Mouse (Mus musculus) thymus, postnatal 10 days (tissue): ENCODE measurements around the gene Gm10190.
A peak's percentile ranks its signal among the peaks of the same experiment; 100 is the strongest.
"Not testable (repeated sequence)": the region's sequence is repeated elsewhere in the genome, so short reads cannot be mapped to it uniquely, and the experiment has no call there.

Experiments
- DNase-seq, 2 experiments: peaks; one replicate each; pipeline ENCODE4 v3.0.0; 2021; ENCODE audit warnings: low spot score in 2 of 2

Gene Gm10190

DNA sequence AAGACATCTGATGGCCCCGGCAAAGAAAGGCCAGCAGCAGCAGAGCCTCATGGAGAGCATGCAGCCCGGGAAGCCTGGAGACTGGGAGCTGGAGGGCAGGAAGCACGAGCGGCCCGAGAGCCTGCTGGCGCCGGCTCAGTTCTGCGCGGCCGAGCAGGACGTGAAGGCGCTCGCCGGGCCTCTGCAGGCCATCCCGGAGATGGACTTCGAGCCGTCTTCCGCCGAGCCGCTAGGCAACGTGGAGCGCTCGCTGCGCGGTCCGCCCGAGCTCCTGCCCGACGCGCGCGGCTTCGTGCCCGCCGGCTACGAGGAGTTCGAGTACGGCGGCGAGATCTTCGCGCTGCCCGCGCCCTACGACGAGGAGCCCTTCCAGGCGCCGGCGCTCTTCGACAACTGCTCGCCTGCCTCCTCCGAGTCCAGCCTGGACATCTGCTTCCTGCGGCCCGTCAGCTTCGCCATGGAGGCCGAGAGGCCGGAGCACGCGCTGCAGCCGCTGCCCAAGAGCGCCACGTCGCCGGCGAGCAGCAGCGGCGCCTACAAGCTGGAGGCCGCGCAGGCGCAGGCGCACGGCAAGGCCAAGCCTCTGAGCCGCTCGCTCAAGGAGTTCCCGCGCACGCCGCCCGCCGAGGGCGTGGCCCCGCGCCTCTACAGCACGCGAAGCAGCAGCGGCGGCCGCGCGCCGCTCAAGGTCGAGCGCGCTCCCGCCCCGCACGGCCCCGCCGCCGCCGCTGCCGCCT is at the start of gene Gm10190:
Gene Gm10190, minus strand, starts transcription at position 553 of the 737 bp plus-strand sequence.
- peak; percentile 83 to 85 for DNase-seq

- DNase-seq = no peak
Measured at GRCm38 (mm10) chr17:80420998-80421397, 47.7 kb upstream of the Gm10190 start.

- DNase-seq = no peak
Measured at GRCm38 (mm10) chr17:80418572-80419210, 45.4 kb upstream of the Gm10190 start.

DNA sequence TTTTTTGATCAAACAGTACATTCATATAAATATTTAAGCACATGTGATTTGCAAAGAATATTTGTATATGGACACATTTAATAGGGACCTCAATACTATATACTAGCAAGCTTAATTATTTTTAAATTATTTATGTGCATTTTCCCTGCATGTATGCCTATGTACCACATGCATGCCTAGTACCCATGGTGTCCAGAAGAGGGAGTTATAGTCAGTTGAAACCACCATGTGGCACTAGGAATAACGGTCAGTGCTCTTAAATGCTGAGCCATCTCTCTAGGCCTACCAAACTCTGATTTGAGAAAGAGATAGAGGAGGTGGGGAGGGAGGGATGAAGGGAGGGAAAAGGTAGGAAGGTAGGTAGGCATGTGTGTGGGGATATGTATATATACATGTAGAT is 37.8 kb upstream of the Gm10190 start:
- no peak for DNase-seq

DNA sequence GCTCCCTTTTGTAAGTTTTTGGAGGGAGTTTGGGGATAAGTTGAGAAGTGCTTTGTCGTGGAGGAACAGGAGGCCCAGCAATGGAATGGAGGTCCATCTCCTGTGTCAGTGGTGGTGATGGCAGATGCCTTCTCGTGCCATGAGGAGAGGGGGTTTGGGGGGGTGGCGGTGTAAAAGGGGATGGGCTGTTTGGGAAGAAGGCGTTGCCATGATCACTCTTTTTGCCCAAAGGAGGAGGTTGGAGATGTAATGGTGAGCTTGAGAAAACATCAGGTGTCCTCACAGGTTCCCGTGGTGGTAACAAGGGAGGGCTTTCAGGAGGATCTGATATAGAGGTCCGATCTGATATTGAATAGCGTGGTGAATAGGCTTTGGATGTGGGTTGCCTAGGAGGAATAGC is 24.9 kb upstream of the Gm10190 start:
- no peak for DNase-seq

DNA sequence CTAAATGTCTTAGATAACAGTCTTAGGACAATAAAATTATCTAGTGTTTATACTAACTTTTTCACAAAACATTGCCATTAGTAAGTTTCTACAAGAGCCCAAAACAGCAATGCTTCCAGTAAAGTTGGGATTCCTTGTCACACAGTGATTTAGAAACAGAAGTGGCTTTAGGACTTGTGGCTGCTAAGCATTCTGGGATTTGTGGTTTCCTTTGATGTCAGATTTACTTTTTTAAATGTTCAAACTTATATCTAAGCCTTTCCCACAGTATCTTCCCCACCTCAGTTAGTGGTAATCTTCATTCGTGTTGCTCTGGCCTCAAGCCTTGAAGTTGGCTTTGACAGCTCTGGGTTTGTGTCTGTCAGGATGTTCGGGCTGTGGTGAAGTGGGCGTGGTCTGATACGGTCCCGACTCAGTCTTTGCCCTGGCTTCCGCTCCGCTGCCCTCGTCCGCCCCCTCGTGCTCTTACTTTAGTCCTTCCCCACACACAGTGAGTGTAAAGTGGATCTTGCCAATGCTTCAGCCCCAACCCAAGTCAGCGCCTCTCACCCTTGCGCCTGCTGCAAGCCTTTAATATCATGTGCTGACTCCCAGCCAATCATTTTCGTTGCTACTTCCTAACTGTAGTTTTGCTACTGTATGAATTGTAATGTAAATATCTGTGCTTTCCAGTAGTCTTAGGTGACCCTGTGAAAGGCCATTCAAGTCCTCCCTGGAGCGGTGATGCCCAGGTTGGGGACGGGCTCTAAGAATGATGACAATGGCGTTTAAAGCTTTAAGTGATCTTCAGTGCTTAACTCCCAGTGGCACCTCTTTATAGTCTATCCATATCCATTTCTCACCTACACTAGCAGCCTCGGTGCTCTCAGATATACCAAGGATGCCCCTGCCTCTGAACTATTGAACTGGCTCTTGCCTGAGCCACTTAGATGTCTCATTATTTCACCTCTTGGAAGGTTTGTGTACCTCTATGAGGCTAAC is 18.4 kb upstream of the Gm10190 start:
- peak; percentile 52 to 63 for DNase-seq

DNA sequence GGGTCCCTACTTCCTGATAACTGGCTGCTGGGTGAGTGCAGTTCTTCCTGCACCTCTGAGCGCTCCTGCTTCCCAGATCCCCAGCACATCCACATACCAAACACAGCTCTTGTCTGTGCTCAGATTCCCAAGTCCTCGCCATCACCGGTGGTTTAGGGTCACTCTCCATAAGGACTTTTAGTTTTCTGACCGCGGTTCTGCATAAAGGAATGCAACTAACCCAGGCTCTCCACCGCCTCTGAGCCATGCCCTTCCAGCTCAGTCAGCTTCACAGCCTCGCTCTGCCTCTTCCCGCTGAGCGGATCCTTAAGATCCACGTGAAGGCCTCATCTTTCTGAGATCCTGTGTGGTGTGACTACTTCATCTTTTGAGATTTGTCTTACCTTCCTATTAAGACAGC is 16.7 kb upstream of the Gm10190 start:
- no peak for DNase-seq

DNA sequence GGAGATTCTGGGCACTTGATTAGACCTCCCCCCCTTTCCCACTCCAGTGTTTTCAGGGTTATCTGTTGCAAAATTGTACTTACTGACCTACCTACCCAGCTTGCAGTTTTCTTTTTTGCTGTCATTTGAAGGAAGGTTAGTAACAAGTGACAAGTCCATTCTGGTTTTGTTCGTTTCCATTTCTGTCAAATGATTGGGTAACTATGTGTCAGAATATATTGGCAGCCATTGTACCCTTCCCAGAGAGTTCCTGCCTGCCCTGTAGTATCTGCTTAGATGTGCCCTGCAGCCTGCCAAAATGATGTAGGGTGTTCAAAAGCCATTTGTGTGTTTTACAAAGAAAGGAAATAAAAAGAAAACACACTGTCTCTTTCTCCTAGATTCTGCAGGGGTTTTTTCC is 12.3 kb upstream of the Gm10190 start:
- DNase-seq = no peak

DNA sequence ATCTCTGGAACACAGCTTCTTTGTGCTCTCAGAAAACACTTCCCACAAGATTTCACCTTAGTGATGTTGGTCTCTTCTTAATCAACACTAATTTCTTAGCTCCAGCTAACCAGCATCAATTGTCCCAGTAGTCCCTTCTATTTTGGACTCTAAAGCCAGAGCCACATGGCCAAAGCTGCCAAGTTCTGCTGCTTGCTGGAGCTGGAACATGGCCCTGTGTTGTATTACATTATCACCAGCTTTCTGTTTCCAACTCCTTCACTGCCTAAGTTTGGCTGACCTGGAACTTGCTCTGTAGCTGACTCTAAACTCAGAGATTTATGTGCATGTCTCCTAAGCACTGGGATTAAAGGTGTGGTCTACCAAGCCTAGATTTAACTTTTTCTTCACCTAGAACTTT is 5.0 kb upstream of the Gm10190 start:
- DNase-seq = not testable (repeated sequence)

- DNase-seq = no peak
Measured at GRCm38 (mm10) chr17:80373726-80374096, 370 bp upstream of the Gm10190 start.

GRCm38 (mm10) chr17:80368606-80369005 is 4.7 kb downstream of the Gm10190 start:
- no peak for DNase-seq

DNA sequence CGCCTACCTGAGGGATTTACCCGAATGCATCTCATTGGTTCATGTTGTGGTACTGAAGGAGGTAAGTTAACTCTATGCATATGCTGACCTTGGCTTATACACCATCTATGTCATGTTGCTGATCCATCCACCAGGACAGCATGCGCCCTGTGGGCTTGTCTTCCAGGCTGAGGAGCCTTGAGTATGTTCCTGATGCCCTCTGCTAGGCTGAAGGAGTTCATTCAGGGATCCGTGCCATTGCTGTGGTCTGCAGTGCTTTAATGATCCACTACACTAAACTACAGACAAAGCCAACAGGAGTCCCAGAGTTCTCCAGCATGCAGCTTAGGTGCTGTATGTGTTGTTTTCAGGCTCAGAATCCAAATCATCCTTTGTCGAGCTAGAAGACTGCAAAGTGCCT is 6.1 kb downstream of the Gm10190 start:
- DNase-seq = no peak

DNA sequence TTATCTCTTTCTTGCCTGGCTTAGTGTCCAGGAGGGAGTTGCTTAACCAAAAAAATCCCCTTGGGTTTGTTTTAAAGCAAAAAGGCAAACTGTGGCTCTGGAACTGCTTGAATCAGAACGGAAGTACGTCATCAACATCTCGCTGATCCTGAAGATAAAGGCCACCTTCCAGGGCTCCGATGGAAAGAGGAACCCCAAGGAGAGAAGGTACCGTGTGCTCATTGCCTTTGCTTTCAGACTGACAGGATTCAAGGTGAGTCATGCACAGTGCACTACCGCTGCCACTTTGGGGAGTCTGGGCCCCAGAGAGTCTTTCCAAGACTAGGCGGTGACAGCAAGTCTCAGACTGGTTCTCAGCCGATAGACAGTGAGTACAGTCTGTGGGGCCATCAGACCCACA is 13.1 kb downstream of the Gm10190 start:
- DNase-seq = no peak

DNA sequence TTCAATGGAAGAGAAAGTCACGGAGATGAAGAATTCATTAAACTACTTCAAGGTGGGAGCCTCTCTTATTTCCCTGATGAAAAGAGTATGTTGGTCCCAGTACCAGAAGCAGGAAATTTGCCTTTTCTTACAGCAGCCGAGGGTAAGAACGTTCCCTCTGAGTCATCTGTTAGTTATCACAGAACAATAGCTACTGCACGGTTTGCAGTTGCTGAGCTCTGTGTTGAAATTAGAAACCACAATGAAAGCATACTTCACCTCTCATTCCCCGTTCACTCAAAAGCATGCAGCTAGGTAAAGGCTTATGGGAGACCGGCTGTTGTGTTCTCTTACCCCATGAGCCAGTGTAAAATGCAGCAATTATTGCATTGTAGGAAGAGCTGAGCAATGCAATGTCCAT is 26.1 kb downstream of the Gm10190 start:
- DNase-seq = no peak

DNA sequence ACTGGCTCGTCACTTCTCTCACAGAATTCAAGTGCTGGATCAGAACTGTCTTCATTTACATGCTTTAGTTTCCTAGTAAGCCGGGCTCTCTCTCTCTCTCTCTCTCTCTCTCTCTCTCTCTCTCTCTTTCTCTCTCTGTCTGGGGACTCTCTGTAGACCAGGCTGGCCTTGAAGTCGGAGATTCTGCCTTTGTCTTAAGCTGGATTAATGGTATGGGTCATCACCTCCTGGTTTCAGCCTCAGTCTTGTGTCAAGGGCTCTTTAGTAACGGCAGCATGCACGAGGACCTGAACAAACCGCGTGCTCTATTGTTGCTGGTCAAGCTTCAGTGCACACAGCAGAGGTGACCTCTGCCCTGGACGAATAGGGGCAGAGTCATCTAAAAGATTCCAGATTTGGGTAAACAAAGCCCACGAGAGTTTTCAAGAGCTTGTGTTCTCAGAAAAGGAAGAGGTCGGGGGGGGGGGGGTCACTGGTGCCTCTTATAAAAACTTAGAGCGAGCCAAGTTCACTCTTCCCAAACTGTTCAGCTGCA is 26.7 kb downstream of the Gm10190 start:
- no peak for DNase-seq

DNA sequence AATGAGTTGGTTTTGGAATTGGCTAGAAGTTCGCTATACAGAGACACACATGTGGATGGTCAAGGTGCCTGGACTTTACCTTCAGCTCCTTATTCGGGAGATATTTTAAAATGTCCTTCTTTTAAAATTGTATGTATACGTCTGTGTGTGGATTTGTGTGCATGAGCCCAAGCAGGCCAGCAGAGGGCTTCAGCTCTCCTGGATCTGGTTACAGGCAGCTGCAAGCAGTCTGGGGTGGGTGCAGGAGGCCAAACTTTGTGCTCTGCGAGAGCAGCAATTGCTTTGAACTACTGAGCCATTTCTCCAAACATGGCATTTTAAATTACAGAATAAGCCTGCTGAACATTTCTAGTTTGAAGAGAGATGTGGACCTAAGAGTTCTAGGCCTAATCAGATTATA is 28.1 kb downstream of the Gm10190 start:
- no peak for DNase-seq

DNA sequence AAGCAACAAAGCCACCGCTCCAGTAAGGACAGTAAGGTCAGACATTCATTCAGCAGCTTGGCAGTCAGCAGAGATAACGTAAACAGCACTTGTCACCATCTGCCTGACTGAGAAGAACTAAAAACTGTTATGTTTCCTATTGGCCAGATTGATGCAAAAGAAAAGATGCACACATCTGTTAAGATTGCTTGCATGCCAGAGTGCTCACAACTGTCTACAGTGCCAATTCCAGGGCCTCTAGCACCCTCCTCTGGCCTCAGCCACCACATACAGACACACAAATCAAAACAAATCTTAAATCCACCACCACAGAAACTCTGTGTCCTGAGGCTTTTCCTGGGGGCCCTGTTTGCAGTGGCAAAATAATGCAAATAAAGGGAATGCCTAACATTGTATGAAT is 41.0 kb downstream of the Gm10190 start:
- no peak for DNase-seq

- DNase-seq = no peak
Measured at GRCm38 (mm10) chr17:80326431-80326830, 46.9 kb downstream of the Gm10190 start.

- DNase-seq = no peak
Measured at GRCm38 (mm10) chr17:80325456-80325855, 47.9 kb downstream of the Gm10190 start.

GRCm38 (mm10) chr17:80324521-80324920 is 48.8 kb downstream of the Gm10190 start:
- DNase-seq = no peak

DNA sequence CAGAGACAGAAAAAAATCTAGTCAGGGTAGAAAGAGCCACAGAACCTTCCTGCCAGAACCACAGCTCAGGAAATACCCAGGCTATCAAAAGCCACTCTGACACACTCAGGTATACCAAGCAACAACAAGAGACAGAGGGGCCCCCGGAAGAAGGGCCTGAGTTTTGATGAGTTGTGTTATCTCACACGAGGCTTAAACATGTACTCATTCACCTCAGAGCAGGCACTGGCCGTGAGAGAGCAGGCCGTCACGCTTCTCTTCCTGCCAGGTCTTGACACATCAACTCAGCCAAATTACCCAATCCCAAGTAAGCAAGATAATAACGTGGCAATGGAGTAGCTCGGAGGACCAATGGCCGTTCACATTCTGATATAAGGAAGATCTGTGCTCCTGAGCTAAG is 49.7 kb downstream of the Gm10190 start:
- no peak for DNase-seq
